Mouse (Mus musculus): ENCODE measurements around the gene Fcrlb.

Fcrlb gene

GRCm38 (mm10) chr1:170907456-170908191, 5.1 kb downstream of the Fcrlb start:
- peak; percentile 75 for DNase-seq (ENCODE audit: low read depth, low spot score)

DNA sequence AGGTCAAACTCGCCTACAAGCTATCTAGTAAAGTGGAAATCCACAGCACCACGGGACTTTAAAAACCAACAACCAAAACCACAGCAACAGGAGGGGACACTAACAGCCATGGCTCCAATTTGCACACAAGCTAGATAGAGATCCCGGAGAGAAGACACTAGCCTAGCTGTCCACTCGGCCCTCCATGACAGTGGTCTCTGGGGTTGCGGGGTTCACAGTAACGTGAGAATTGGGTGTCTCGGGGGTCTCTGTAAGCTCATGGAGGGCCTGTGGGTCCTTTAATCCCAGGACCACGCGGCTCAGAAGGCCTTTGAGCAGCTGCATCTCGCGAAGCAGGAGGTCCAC, 5.7 kb downstream of the Fcrlb start:
- no peak for DNase-seq (ENCODE audit: low read depth, low spot score)

GRCm38 (mm10) chr1:170903485-170903884, 9.3 kb downstream of the Fcrlb start:
- no peak for DNase-seq (ENCODE audit: low read depth, low spot score)

DNA sequence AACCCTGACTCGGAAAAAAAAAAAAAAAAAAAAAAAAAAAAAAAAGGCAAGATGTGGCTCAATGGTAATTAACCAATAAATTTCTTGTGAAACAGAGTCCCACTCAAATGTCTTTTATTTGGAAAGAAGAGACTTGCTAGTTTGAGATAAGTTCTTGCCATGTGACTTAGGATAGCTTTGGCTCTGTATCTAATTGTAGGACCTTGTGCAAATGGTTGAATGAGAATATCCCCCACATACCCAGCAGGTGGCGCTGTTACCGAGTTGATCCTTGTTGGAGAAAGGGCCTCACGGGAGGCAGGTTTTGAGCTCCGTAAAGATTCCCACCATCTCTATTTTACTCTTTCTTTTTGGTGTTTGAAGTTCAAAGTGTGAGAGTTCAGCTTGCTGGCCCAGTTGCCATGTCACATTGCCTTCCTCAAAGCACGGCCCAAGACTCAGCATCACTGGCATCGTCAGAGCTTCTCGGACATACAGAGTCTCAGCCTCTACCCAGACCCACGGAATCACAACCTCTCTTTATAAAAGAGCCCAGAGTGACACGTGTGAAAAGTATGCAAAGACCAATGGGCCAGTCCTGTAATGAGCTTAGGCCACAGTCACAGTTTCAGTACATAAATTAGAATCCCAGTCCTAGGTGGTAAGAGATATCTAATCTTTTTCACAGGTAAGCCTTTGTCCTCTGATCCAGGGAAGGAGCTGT, 11.1 kb downstream of the Fcrlb start:
- peak; percentile 92 for DNase-seq (ENCODE audit: low read depth, low spot score)

GRCm38 (mm10) chr1:170900799-170901467, 11.8 kb downstream of the Fcrlb start:
- DNase-seq (ENCODE audit: low read depth, low spot score) = peak; percentile 61

- no peak for DNase-seq (ENCODE audit: low read depth, low spot score)
Observed at GRCm38 (mm10) chr1:170898413-170899075, 14.2 kb downstream of the Fcrlb start.

DNA sequence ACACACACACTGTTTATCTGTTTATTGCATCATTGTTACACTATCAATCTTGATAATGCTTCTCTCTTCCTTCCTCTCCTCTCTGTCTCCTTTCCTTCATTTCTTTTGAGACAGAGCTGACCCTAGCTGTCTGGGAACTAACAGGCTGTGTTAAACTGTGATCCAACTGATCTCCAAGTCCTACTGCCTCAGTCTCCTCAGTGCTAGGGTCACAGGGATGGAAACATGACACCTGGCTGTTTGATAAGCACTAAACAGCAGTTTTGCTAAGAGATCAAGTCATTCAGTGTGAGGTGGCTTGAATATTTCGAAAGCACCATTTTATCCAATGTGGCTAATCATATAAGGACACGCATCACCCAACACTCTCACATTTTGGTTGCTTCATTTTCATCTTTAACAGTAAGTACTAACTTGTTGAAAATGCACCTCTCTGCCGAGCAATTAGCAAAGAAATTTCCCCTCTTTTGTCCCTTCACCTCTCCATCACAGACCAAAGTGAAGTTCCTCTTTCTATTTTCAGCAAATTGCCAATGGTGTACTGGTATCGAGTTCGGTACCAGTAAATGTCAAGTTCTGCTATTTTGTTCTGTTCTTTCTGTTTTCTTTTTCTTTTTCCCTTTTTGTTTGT, 16.0 kb downstream of the Fcrlb start:
- no peak for DNase-seq (ENCODE audit: low read depth, low spot score)

GRCm38 (mm10) chr1:170894603-170895602, 17.8 kb downstream of the Fcrlb start:
- DNase-seq (ENCODE audit: low read depth, low spot score) = peak; percentile 78

- DNase-seq (ENCODE audit: low read depth, low spot score) = no peak
Observed at GRCm38 (mm10) chr1:170892279-170892678, 20.5 kb downstream of the Fcrlb start.

DNA sequence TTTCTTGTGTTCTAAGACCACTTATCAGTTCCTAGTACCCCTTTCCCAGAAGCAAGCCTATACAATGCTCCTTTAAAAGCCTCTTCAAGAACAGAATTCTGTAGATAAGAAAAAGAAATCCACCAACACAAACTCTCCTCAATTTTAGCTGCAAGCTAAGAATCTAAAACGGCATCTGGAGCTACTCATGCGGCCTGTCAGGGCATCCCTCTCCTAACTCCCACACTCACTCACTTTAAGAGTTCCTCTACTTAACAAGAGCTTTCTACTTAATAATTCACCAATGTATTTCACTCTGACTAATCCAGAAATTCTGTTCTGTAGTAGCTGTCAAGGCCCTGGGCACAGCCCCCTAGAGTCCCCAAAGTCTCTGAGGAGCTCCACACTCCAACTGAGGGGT, 21.1 kb downstream of the Fcrlb start:
- DNase-seq (ENCODE audit: low read depth, low spot score) = no peak

GRCm38 (mm10) chr1:170889310-170889709, 23.4 kb downstream of the Fcrlb start:
- peak; percentile 93 for DNase-seq (ENCODE audit: low read depth, low spot score)

DNA sequence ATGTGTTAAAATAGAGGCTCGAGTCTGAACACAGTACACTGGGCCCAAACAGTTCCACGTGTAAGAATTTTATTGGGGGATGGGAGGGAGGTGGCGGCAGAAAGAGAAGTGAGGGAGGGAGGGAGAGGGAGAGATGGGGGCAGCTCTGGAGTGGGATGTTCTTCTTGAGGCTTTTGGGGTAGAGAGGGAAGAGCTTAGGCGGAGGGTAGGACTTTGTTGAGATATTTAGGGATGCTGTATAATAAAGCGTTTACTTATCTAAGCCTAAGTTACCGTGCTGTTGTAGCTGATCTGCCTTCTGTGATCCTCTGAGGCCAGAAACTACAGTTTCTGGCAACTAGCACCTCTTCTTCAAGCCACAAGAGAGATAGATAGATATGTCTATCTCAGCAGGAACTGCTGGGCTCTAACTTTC, 26.7 kb downstream of the Fcrlb start:
- DNase-seq (ENCODE audit: low read depth, low spot score) = no peak

GRCm38 (mm10) chr1:170884978-170885561, 27.7 kb downstream of the Fcrlb start, which contains the start of the genes Gm26620 and Dusp12:
Gene Gm26620, plus strand, starts transcription at chr1:170885065.
Gene Dusp12, minus strand, starts transcription at chr1:170885540.
- peak; percentile 94 for DNase-seq (ENCODE audit: low read depth, low spot score)

DNA sequence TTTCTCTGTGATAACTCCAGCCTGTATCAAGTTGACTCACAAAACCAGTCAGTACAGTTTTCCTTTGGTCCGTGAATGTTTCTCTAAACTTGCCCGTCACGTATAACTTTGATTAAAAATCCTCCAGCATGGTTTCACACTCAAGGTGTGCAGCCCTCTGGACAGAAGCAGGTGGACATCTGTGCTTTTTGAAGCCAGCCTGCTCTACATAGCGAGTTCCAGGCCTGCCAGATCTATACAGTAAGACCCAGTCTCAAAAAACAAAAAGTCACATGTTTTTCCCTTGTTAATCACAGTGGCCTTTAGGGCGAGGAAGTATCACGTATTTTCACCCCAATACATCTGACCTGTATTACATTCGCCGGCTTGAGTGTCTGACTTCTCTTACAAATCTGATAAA, 28.4 kb downstream of the Fcrlb start:
- no peak for DNase-seq (ENCODE audit: low read depth, low spot score)

- no peak for DNase-seq (ENCODE audit: low read depth, low spot score)
Observed at GRCm38 (mm10) chr1:170882915-170883485, 29.7 kb downstream of the Fcrlb start.

DNA sequence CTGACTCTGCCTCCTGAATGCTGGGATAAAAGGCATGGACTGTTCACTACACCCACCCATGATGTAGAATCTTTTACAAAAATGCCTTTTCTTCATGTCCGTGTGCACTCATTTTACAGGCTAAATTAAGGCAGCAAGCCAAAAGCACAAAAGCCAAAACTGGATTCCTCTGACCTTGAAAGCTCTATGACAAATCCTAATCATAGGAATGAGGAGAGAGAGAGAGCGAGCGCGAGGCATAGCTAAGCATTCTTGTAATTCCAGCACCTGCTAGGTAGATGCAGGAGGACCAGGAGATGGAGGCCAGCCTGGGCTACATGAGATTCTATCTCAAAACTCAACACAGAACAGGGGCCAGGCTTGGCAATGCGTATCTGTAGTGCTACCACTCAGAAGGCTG, 35.8 kb downstream of the Fcrlb start:
- DNase-seq (ENCODE audit: low read depth, low spot score) = no peak

- DNase-seq (ENCODE audit: low read depth, low spot score) = no peak
Observed at GRCm38 (mm10) chr1:170875676-170876075, 37.1 kb downstream of the Fcrlb start.

DNA sequence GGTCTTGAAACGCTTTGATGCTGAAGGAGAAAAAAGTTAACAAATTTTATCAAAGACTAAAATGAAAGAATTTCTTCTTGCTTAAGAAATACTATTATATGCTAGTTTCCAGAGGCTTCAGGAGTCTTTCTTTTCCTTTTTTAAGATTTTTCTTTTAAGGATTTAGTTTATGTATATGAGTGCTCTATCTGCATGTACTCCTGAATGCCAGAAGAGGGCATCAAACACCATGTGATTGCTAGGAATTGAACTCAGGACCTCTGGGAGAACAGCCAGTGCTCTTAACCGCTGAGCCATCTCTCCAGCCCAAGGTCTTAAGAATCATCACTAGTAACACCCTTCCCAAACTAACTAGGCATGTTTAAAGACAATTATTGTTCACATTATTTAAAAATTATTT, 40.8 kb downstream of the Fcrlb start:
- DNase-seq (ENCODE audit: low read depth, low spot score) = peak; percentile 57

GRCm38 (mm10) chr1:170871402-170871801, 41.3 kb downstream of the Fcrlb start:
- DNase-seq (ENCODE audit: low read depth, low spot score) = peak; percentile 96

- no peak for DNase-seq (ENCODE audit: low read depth, low spot score)
Observed at GRCm38 (mm10) chr1:170868905-170869283, 43.8 kb downstream of the Fcrlb start.
